Mouse (Mus musculus) frontal cortex, postnatal 25 days (tissue): ENCODE results near the gene Birc5.
"Not testable (repeated sequence)": the region's sequence is repeated elsewhere in the genome, so short reads cannot be mapped to it uniquely, and the experiment has no call there.

Source experiments
- DNase-seq, 2 experiments: peaks; one replicate each; pipeline ENCODE4 v3.0.0; 2022; ENCODE audit warnings: low spot score in 2 of 2

Gene Birc5

GRCm38 (mm10) chr11:117826916-117827315, 22.1 kb upstream of the Birc5 start:
- DNase-seq: no peak

- no peak for DNase-seq
Observed at GRCm38 (mm10) chr11:117827386-117827785, 21.7 kb upstream of the Birc5 start.

GRCm38 (mm10) chr11:117828149-117828887, 20.7 kb upstream of the Birc5 start:
- no peak for DNase-seq

GRCm38 (mm10) chr11:117828888-117829604, 20.0 kb upstream of the Birc5 start:
- no peak for DNase-seq

GRCm38 (mm10) chr11:117829671-117830215, 19.3 kb upstream of the Birc5 start:
- no peak for DNase-seq

GRCm38 (mm10) chr11:117830401-117830800, 18.6 kb upstream of the Birc5 start:
- DNase-seq: no peak

- peak; percentile 46 to 55 for DNase-seq
Observed at GRCm38 (mm10) chr11:117832086-117832969, 16.7 kb upstream of the Birc5 start.

GRCm38 (mm10) chr11:117833509-117833908, 15.5 kb upstream of the Birc5 start:
- DNase-seq: not testable (repeated sequence)

GRCm38 (mm10) chr11:117834086-117834485, 15.0 kb upstream of the Birc5 start:
- no peak for DNase-seq

- no peak for DNase-seq
Observed at GRCm38 (mm10) chr11:117836306-117836705, 12.7 kb upstream of the Birc5 start.

- no peak for DNase-seq
Observed at GRCm38 (mm10) chr11:117838572-117838971, 10.5 kb upstream of the Birc5 start.

- no peak for DNase-seq
Observed at GRCm38 (mm10) chr11:117839021-117839420, 10.0 kb upstream of the Birc5 start.

GRCm38 (mm10) chr11:117840910-117841309, 8.1 kb upstream of the Birc5 start:
- DNase-seq: no peak

- DNase-seq: no peak
Observed at GRCm38 (mm10) chr11:117843434-117843833, 5.6 kb upstream of the Birc5 start.

- no peak for DNase-seq
Observed at GRCm38 (mm10) chr11:117844997-117845396, 4.1 kb upstream of the Birc5 start.

- DNase-seq: no peak
Observed at GRCm38 (mm10) chr11:117845651-117846050, 3.4 kb upstream of the Birc5 start.

- no peak for DNase-seq
Observed at GRCm38 (mm10) chr11:117846640-117847039, 2.4 kb upstream of the Birc5 start.

- DNase-seq: no peak
Observed at GRCm38 (mm10) chr11:117847593-117848215, 1.3 kb upstream of the Birc5 start.

- DNase-seq: peak in 1 of 2 experiments; percentile 41
Observed at GRCm38 (mm10) chr11:117848271-117848984, 623 bp upstream of the Birc5 start.

- DNase-seq: no peak
Observed at GRCm38 (mm10) chr11:117852875-117853274, 3.8 kb downstream of the Birc5 start.

GRCm38 (mm10) chr11:117854241-117854640, 5.2 kb downstream of the Birc5 start:
- DNase-seq: no peak
